Mouse (Mus musculus): ENCODE data around the gene Vcan. TPM values are rescaled to one million over a fixed set of nuclear protein-coding genes. Genes with fewer than 3 reads are reported as not detected.
"Not testable (repeated sequence)": the region's sequence is repeated elsewhere in the genome, so short reads cannot be mapped to it uniquely, and the experiment has no call there.

Vcan gene
- 19.1 and 21.3 TPM in 2 replicates for polyA plus RNA-seq (2015; fragmentation: Nextera tagmentation; extraction: Ambion mirVana)

- peaks cover 31% of the 10 kb centered on the region for H3K4me1 ChIP-seq
- H3K9ac ChIP-seq (replicated peaks) = peak within 1 kb of the TSS; percentile 55
- no peaks in the 10 kb centered on the region for H3K9me3 ChIP-seq (replicated peaks)
- under 1% methylated on average over 40 of the region's 40 CpGs for WGBS
- peak within 1 kb of the TSS; percentile 59 for H3K4me3 ChIP-seq (replicated peaks)
- H3K36me3 ChIP-seq = no peaks in the 10 kb centered on the region
- peak; percentile 53 for ATAC-seq (ENCODE audit: low FRiP score)
- H3K27me3 ChIP-seq (replicated peaks) = no peaks in the 10 kb centered on the region; the same call in 1 of the 2 replicates
- peak within 1 kb of the TSS; percentile 98 for H3K4me2 ChIP-seq
- H3K27ac ChIP-seq (replicated peaks) = peak within 1 kb of the TSS; percentile 80
These were observed at the start of gene Vcan for GRCm38 (mm10) chr13:89741766-89742685. Vcan (minus strand) TSS chr13:89742509.

GRCm38 (mm10) chr13:89791475-89791874, 49.2 kb upstream of the Vcan start:
- Histone ChIP-seq H3K27ac (replicated peaks) (no peak overlapping the region), H3K4me1 (no peaks in the 10 kb centered on the region), H3K4me2 (no peak overlapping the region), H3K36me3 (no peaks in the 10 kb centered on the region), H3K4me3 (replicated peaks) (no peak overlapping the region), H3K9me3 (replicated peaks) (no peaks in the 10 kb centered on the region), H3K27me3 (replicated peaks) (no peaks in the 10 kb centered on the region), H3K9ac (replicated peaks) (no peak overlapping the region)
- ATAC-seq (ENCODE audit: low FRiP score) = no peak
- WGBS = 58% methylated on average over 5 of the region's 5 CpGs

- H3K4me1 ChIP-seq = no peaks in the 10 kb centered on the region
- no peaks in the 10 kb centered on the region for H3K36me3 ChIP-seq
- H3K9ac ChIP-seq (replicated peaks) = no peak overlapping the region
- H3K4me3 ChIP-seq (replicated peaks) = no peak overlapping the region
- no peaks in the 10 kb centered on the region for H3K27me3 ChIP-seq (replicated peaks)
- no peak overlapping the region for H3K4me2 ChIP-seq
- WGBS = 70% methylated on average over 2 of the region's 2 CpGs
- no peak overlapping the region for H3K27ac ChIP-seq (replicated peaks)
- no peaks in the 10 kb centered on the region for H3K9me3 ChIP-seq (replicated peaks)
- ATAC-seq (ENCODE audit: low FRiP score) = no peak
These were observed 40.6 kb upstream of the Vcan start for GRCm38 (mm10) chr13:89782886-89783285.

DNA sequence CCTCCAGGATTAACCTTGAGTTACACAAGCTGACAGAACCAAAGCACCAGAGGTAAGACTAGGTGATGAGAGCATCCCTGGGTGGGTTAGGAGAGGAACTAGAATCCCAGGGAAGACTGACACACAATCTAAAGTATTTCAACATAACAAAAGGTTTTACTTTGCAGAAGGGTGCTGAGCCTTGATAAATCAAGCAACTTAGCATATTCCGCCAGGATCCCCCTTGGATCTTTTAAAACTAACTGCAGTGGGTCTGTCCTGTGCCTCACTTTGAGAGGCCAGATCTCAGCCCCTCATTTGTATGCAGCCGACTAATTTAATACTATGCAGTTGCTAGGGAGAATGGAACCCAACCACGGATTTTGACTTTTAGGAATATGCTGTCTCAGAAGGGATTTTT, 38.0 kb upstream of the Vcan start:
- 46% methylated on average over 3 of the region's 3 CpGs for WGBS
- Histone ChIP-seq H3K4me2 (no peak overlapping the region), H3K4me1 (no peaks in the 10 kb centered on the region), H3K4me3 (replicated peaks) (no peak overlapping the region), H3K36me3 (no peaks in the 10 kb centered on the region), H3K27me3 (replicated peaks) (no peaks in the 10 kb centered on the region), H3K27ac (replicated peaks) (no peak overlapping the region), H3K9me3 (replicated peaks) (no peaks in the 10 kb centered on the region), H3K9ac (replicated peaks) (no peak overlapping the region)
- ATAC-seq (ENCODE audit: low FRiP score) = no peak

DNA sequence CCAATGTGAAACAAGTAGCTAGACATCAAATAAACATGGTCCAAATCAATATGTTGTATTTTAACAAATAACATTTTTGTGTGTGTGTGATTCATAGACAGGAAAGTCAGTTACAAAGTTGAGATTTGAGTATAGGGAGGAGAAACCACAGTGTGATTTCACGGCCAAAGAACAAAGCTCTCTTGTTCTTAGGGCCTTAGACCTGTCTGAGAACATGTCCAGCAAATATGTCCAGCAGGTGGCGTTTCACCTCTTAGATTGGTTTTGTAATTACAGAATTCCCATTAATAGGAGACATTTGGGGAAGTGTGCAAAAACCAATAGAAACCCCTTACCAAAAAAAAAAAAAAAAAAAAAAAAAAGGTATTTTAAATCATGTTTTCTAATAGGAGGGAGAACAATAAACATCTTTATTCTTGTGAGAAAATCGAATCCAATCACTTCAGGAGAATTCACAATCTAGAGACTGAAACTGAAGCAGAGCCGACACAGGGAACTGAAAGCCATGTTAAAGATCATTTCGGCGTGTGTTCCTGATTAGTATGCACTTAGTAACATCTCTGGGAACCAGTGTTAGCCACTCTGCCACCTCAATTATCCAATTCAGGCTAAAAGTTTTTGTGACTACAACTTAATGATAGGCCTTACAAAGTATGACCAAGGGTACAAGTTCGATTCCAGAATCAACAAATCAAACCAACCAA, 37.1 kb upstream of the Vcan start:
- ATAC-seq (ENCODE audit: low FRiP score) = no peak; the same call in 1 of the 2 replicates
- Histone ChIP-seq H3K4me1 (no peaks in the 10 kb centered on the region), H3K4me2 (no peak overlapping the region), H3K27ac (replicated peaks) (no peak overlapping the region), H3K4me3 (replicated peaks) (no peak overlapping the region), H3K36me3 (no peaks in the 10 kb centered on the region), H3K9ac (replicated peaks) (no peak overlapping the region), H3K27me3 (replicated peaks) (no peaks in the 10 kb centered on the region), H3K9me3 (replicated peaks) (no peaks in the 10 kb centered on the region)
- WGBS = 64% methylated on average over 7 of the region's 7 CpGs

- Histone ChIP-seq H3K27me3 (replicated peaks) (no peaks in the 10 kb centered on the region), H3K9me3 (replicated peaks) (no peaks in the 10 kb centered on the region), H3K27ac (replicated peaks) (no peak overlapping the region), H3K9ac (replicated peaks) (no peak overlapping the region), H3K36me3 (no peaks in the 10 kb centered on the region), H3K4me3 (replicated peaks) (no peak overlapping the region), H3K4me2 (no peak overlapping the region), H3K4me1 (no peaks in the 10 kb centered on the region)
- no peak for ATAC-seq (ENCODE audit: low FRiP score)
- WGBS = 67% methylated on average over 1 of the region's 1 CpGs
These were observed 35.5 kb upstream of the Vcan start for GRCm38 (mm10) chr13:89777764-89778163.

- Histone ChIP-seq H3K9me3 (replicated peaks) (no peaks in the 10 kb centered on the region), H3K27me3 (replicated peaks) (no peaks in the 10 kb centered on the region), H3K9ac (replicated peaks) (no peak overlapping the region), H3K4me1 (no peaks in the 10 kb centered on the region), H3K36me3 (no peaks in the 10 kb centered on the region), H3K4me3 (replicated peaks) (no peak overlapping the region), H3K4me2 (no peak overlapping the region), H3K27ac (replicated peaks) (no peak overlapping the region)
- WGBS = 85% methylated on average over 1 of the region's 1 CpGs
- no peak for ATAC-seq (ENCODE audit: low FRiP score)
These were observed 34.8 kb upstream of the Vcan start for GRCm38 (mm10) chr13:89777146-89777545.

GRCm38 (mm10) chr13:89766551-89766950, 24.2 kb upstream of the Vcan start:
- Histone ChIP-seq H3K4me3 (replicated peaks) (no peak overlapping the region), H3K4me1 (no peaks in the 10 kb centered on the region), H3K27ac (replicated peaks) (no peak overlapping the region), H3K9ac (replicated peaks) (no peak overlapping the region), H3K36me3 (no peaks in the 10 kb centered on the region), H3K4me2 (no peak overlapping the region), H3K27me3 (replicated peaks) (no peaks in the 10 kb centered on the region), H3K9me3 (replicated peaks) (no peaks in the 10 kb centered on the region)
- 76% methylated on average over 1 of the region's 1 CpGs for WGBS
- ATAC-seq (ENCODE audit: low FRiP score) = no peak

DNA sequence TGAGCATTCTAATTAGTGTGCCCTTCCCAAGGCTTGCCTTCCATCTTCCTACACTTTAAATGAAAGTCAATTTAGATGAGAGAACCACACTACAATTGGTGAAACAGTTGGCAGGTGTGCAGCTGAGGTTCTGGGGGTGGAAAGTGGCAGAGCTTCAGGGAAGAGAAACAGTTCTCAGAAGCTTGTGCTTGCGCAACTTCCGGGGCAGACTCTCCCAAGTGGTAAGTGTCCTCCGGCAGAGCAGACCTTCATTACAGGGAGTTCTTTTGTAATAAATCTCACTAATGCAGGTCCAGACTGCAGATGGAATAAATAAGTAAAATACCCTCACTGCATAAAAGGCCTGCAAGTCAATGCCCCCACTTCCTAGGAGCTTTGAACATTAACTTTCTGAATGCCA, 23.7 kb upstream of the Vcan start:
- ATAC-seq (ENCODE audit: low FRiP score) = no peak
- WGBS = 90% methylated on average over 3 of the region's 3 CpGs

GRCm38 (mm10) chr13:89762339-89762738, 20.0 kb upstream of the Vcan start:
- no peak overlapping the region for H3K27ac ChIP-seq (replicated peaks)
- no peak overlapping the region for H3K4me2 ChIP-seq
- H3K36me3 ChIP-seq = no peaks in the 10 kb centered on the region
- H3K4me3 ChIP-seq (replicated peaks) = no peak overlapping the region
- no peaks in the 10 kb centered on the region for H3K9me3 ChIP-seq (replicated peaks)
- ATAC-seq (ENCODE audit: low FRiP score) = no peak
- H3K4me1 ChIP-seq = no peaks in the 10 kb centered on the region
- no peaks in the 10 kb centered on the region for H3K27me3 ChIP-seq (replicated peaks)
- 83% methylated on average over 3 of the region's 3 CpGs for WGBS
- no peak overlapping the region for H3K9ac ChIP-seq (replicated peaks)

More for the DNA sequence above, 23.7 kb upstream of the Vcan start:
- H3K27me3 ChIP-seq (replicated peaks) = no peaks in the 10 kb centered on the region
- H3K4me2 ChIP-seq = no peak overlapping the region
- no peak overlapping the region for H3K27ac ChIP-seq (replicated peaks)
- H3K4me3 ChIP-seq (replicated peaks) = no peak overlapping the region
- H3K9ac ChIP-seq (replicated peaks) = no peak overlapping the region
- no peaks in the 10 kb centered on the region for H3K9me3 ChIP-seq (replicated peaks)
- H3K4me1 ChIP-seq = no peaks in the 10 kb centered on the region
- H3K36me3 ChIP-seq = no peaks in the 10 kb centered on the region

GRCm38 (mm10) chr13:89756347-89756746, 14.0 kb upstream of the Vcan start:
- no peak for ATAC-seq (ENCODE audit: low FRiP score)
- Histone ChIP-seq H3K27ac (replicated peaks) (no peak overlapping the region), H3K4me3 (replicated peaks) (no peak overlapping the region), H3K27me3 (replicated peaks) (no peaks in the 10 kb centered on the region), H3K9me3 (replicated peaks) (no peaks in the 10 kb centered on the region), H3K4me1 (no peaks in the 10 kb centered on the region), H3K9ac (replicated peaks) (no peak overlapping the region), H3K36me3 (no peaks in the 10 kb centered on the region), H3K4me2 (no peak overlapping the region)

DNA sequence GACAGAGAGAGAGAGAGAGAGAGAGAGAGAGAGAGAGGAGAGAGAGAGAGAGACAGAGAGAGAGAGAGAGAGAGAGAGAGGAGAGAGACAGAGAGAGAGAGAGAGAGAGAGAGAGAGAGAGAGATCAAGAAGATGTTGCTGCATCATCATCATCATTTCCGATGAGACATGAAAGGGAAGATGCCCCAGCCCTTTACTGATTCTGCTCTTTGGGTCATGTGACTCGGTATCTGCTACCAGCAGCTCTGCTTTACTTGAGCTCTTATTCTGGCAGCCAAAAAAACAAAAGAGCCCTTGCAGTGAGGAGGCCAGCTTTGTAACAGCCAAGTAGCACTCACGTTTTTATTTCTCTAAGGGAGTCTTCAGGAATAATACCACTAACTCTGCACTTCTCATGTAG, 8.3 kb upstream of the Vcan start:
- not testable (repeated sequence) for H3K27ac ChIP-seq (replicated peaks); H3K4me3 ChIP-seq (replicated peaks); H3K9me3 ChIP-seq (replicated peaks); H3K27me3 ChIP-seq (replicated peaks); H3K4me1 ChIP-seq; H3K9ac ChIP-seq (replicated peaks); H3K36me3 ChIP-seq; H3K4me2 ChIP-seq; ATAC-seq (ENCODE audit: low FRiP score)
- WGBS = 17% methylated on average over 3 of the region's 3 CpGs
